Mouse (Mus musculus) gastrocnemius, postnatal 25 days (tissue): ENCODE measurements around the gene Olfr1415. TPM values are rescaled to one million over a fixed set of nuclear protein-coding genes. Genes with fewer than 3 reads are reported as not detected.

Experiments
- microRNA-seq, 2 experiments: library from miRNA; unstranded; fragments of <30 nt; microRNA quantifications; one replicate each; pipeline ENCODE4 v1.2.0; 2021; ENCODE audit warnings: borderline replicate concordance in 2 of 2
- total RNA-seq, 2 experiments: library from RNA; stranded (reverse); gene quantifications; 1 replicate in 1 of 2; 2 replicates in 1 of 2; pipeline ENCODE4 v1.2.3; 2021

Olfr1415 gene
- total RNA-seq, 2 experiments from 2014 or later: not detected

Small RNA genes lying within 50 kb of the gene (microRNA-seq; reads per million reads assigned to microRNA genes)
- 2.4 to 4.4 reads per million in 2 experiments for gene Mir6900

Other genes with a start within 250 kb of the Olfr1415 start
- 100 to 1,000 TPM; 458 to 459 TPM for gene Ndufa10, start 22.2 kb downstream of the Olfr1415 start, total RNA-seq
- gene Olfr1416, start 11.0 kb downstream of the Olfr1415 start, total RNA-seq: not detected
- gene Olfr1414, start 22.6 kb upstream of the Olfr1415 start, total RNA-seq: not detected
- gene Olfr1413, start 75.2 kb upstream of the Olfr1415 start, total RNA-seq: not detected
- not detected for gene Olfr1412, start 89.7 kb upstream of the Olfr1415 start, total RNA-seq
- gene Olfr1411, start 98.3 kb upstream of the Olfr1415 start, total RNA-seq: not detected
- gene Olfr1410, start 109.7 kb upstream of the Olfr1415 start, total RNA-seq: not detected
- not detected for gene Olfr12, start 121.7 kb upstream of the Olfr1415 start, total RNA-seq
- 100 to 1,000 TPM; 187 to 194 TPM for gene Cops9, start 145.9 kb upstream of the Olfr1415 start, total RNA-seq
- not detected for gene Otos, start 152.7 kb upstream of the Olfr1415 start, total RNA-seq